In genomic region chr2:24974452-24974851, GRCm38 (mm10) we compare ENCODE assay signal across 8 mouse cellular contexts. TPM values are rescaled to one million over a fixed set of nuclear protein-coding genes. Genes with fewer than 3 reads are reported as not detected.
A peak's percentile ranks its signal among the peaks of the same experiment; 100 is the strongest.
DNase-seq lines count a peak whose midpoint lies in the region; ATAC-seq and TF ChIP-seq lines count a peak whose summit lies in the region.
"Not testable (repeated sequence)": the region's sequence is repeated elsewhere in the genome, so short reads cannot be mapped to it uniquely, and the experiment has no call there.

No protein-coding gene starts in this region.

- ATAC-seq in forebrain, embryonic 15.5 days (replicated peaks): 0 out of 2 replicates have a peak, but pooled peaks have one; percentile 0
- not testable (repeated sequence) for ATAC-seq in hindbrain, embryonic 12.5 days (ENCODE audit: low FRiP score); kidney, postnatal 0 days (replicated peaks; ENCODE audit: low FRiP score, low read depth); midbrain, embryonic 11.5 days (ENCODE audit: low FRiP score)
- peak; percentile 14 for ATAC-seq in liver, embryonic 14.5 days (ENCODE audit: insufficient read depth)

- peaks cover 2 to 28% of the 10 kb centered on the region in 2 experiments; a peak in 3 of 4 replicates for H3K4me1 ChIP-seq in MEL (ENCODE audit: control insufficient read depth in 1 of 2, insufficient read depth in 2 of 2, low read length in 2 of 2)
- peaks cover 23% of the 10 kb centered on the region for H3K4me1 ChIP-seq in embryonic facial prominence, embryonic 10.5 days
- peaks cover 24% of the 10 kb centered on the region for H3K4me1 ChIP-seq in forebrain, embryonic 15.5 days
- H3K4me1 ChIP-seq in hindbrain, embryonic 12.5 days: peaks cover 20% of the 10 kb centered on the region
- not testable (repeated sequence) for H3K4me1 ChIP-seq in kidney, postnatal 0 days (replicated peaks; ENCODE audit: insufficient read depth, low read length); small intestine, adult 2 months (ENCODE audit: control insufficient read depth, insufficient read depth, insufficient read length, low read length)
- peaks cover 19 to 28% of the 10 kb centered on the region in 2 experiments for H3K4me1 ChIP-seq in liver, embryonic 14.5 days (replicated peaks; ENCODE audit: control insufficient read depth in 2 of 2, insufficient read depth in 2 of 2, low read length in 1 of 2)
- H3K4me1 ChIP-seq in midbrain, embryonic 11.5 days (ENCODE audit: control insufficient read depth, insufficient read depth, low read length): peaks cover 12% of the 10 kb centered on the region

- DNase-seq in MEL (ENCODE audit: low read depth, low spot score); embryonic facial prominence, embryonic 10.5 days (ENCODE audit: low spot score); kidney, postnatal 0 days (ENCODE audit: low spot score); liver, embryonic 14.5 days (ENCODE audit: low read depth in 3 of 3, low spot score in 3 of 3); midbrain, embryonic 11.5 days (ENCODE audit: low spot score, missing footprints): not testable (repeated sequence)

- peak overlapping the region; percentile 66 to 93 for H3K4me3 ChIP-seq in MEL (ENCODE audit: control insufficient read depth in 1 of 2, insufficient read depth in 1 of 2, low read depth in 2 of 2, low read length in 2 of 2)
- H3K4me3 ChIP-seq in embryonic facial prominence, embryonic 10.5 days: peak overlapping the region; percentile 85
- peak overlapping the region; percentile 81 for H3K4me3 ChIP-seq in forebrain, embryonic 15.5 days
- peak overlapping the region; percentile 71 for H3K4me3 ChIP-seq in hindbrain, embryonic 12.5 days
- H3K4me3 ChIP-seq in kidney, postnatal 0 days (replicated peaks; ENCODE audit: low read depth, low read length): peak overlapping the region; percentile 82
- H3K4me3 ChIP-seq in liver, embryonic 14.5 days (ENCODE audit: insufficient read depth in 1 of 2, low read depth in 2 of 2, low read length in 2 of 2): peak overlapping the region; percentile 75 to 88
- peak overlapping the region; percentile 78 for H3K4me3 ChIP-seq in midbrain, embryonic 11.5 days (ENCODE audit: low read depth, low read length)
- H3K4me3 ChIP-seq in small intestine, adult 2 months (ENCODE audit: low read depth, low read length): peak overlapping the region; percentile 82

- TF ChIP-seq EP300 in MEL (IDR thresholded peaks at IDR 0.05; ENCODE audit: low read depth in 1 of 2, low read length in 2 of 2); liver, embryonic 14.5 days (IDR thresholded peaks at IDR 0.05; ENCODE audit: low read depth): not testable (repeated sequence)

- not testable (repeated sequence) for TF ChIP-seq CTCF in MEL (IDR thresholded peaks at IDR 0.05 in 2 of 3, conservative IDR thresholded peaks at IDR 0.05 in 1 of 3; ENCODE audit: control insufficient read depth in 1 of 3, insufficient read depth in 1 of 3, low read depth in 2 of 3, low read length in 3 of 3, poor library complexity in 1 of 3, severe bottlenecking in 1 of 3); kidney, postnatal 0 days (IDR thresholded peaks at IDR 0.05; ENCODE audit: low read depth); liver, embryonic 14.5 days (IDR thresholded peaks at IDR 0.05; ENCODE audit: low read depth); small intestine, adult 2 months (IDR thresholded peaks at IDR 0.05; ENCODE audit: extremely low read depth, insufficient read length, insufficient replicate concordance, low read depth, low read length)

- H3K79me2 ChIP-seq in MEL (ENCODE audit: control insufficient read depth, insufficient read depth, low read length, poor library complexity): peaks cover 16% of the 10 kb centered on the region

- not testable (repeated sequence) for H3K27me3 ChIP-seq in MEL (ENCODE audit: control insufficient read depth in 1 of 2, insufficient read depth in 2 of 2, low read length in 2 of 2); embryonic facial prominence, embryonic 10.5 days (replicated peaks; ENCODE audit: low read depth, poor library complexity, severe bottlenecking); forebrain, embryonic 15.5 days; hindbrain, embryonic 12.5 days; kidney, postnatal 0 days (ENCODE audit: insufficient read depth, low read length); liver, embryonic 14.5 days (ENCODE audit: control insufficient read depth, insufficient read depth, low read length); midbrain, embryonic 11.5 days (ENCODE audit: control insufficient read depth, insufficient read depth, low read length); small intestine, adult 2 months (ENCODE audit: control insufficient read depth, insufficient read depth, low read length)

- under 1% methylated on average over 17 of the region's 17 CpGs for whole genome bisulfite sequencing in embryonic facial prominence, embryonic 10.5 days
- under 1% methylated on average over 17 of the region's 17 CpGs for WGBS in forebrain, embryonic 15.5 days
- WGBS in hindbrain, embryonic 12.5 days: 2% methylated on average over 17 of the region's 17 CpGs
- under 1% methylated on average over 17 of the region's 17 CpGs for WGBS in kidney, postnatal 0 days
- whole genome bisulfite sequencing in liver, embryonic 14.5 days (ENCODE audit: insufficient replicate concordance): under 1% methylated on average over 17 of the region's 17 CpGs
- WGBS in midbrain, embryonic 11.5 days: under 1% methylated on average over 17 of the region's 17 CpGs
- WGBS in small intestine, adult 2 months: under 1% methylated on average over 17 of the region's 17 CpGs

- H3K9me3 ChIP-seq in MEL (replicated peaks; ENCODE audit: insufficient read depth, low read length); embryonic facial prominence, embryonic 10.5 days; forebrain, embryonic 15.5 days; hindbrain, embryonic 12.5 days (replicated peaks); kidney, postnatal 0 days (replicated peaks; ENCODE audit: low read length); liver, embryonic 14.5 days (ENCODE audit: control insufficient read depth, low read length); midbrain, embryonic 11.5 days (ENCODE audit: control insufficient read depth, low read length): not testable (repeated sequence)

- not testable (repeated sequence) for TF ChIP-seq POLR2A in MEL (IDR thresholded peaks at IDR 0.05; ENCODE audit: control insufficient read depth in 1 of 2, insufficient read depth in 1 of 2, low read depth in 1 of 2, low read length in 2 of 2, poor library complexity in 1 of 2); small intestine, adult 2 months (IDR thresholded peaks at IDR 0.05; ENCODE audit: low read depth, low read length)

- not testable (repeated sequence) for TF ChIP-seq RAD21 in MEL (IDR thresholded peaks at IDR 0.05; ENCODE audit: low read depth, low read length)

- peak overlapping the region; percentile 70 for H3K9ac ChIP-seq in MEL (ENCODE audit: control insufficient read depth, low read depth, low read length, poor library complexity, severe bottlenecking)
- H3K9ac ChIP-seq in forebrain, embryonic 15.5 days (replicated peaks): peak overlapping the region; percentile 77
- peak overlapping the region; percentile 69 for H3K9ac ChIP-seq in hindbrain, embryonic 12.5 days
- H3K9ac ChIP-seq in kidney, postnatal 0 days (ENCODE audit: low read depth, low read length): peak overlapping the region; percentile 76
- H3K9ac ChIP-seq in liver, embryonic 14.5 days (replicated peaks): peak overlapping the region; percentile 82
- H3K9ac ChIP-seq in midbrain, embryonic 11.5 days (ENCODE audit: low read length): peak overlapping the region; percentile 83

- peak overlapping the region; percentile 99 for H3K4me2 ChIP-seq in forebrain, embryonic 15.5 days (replicated peaks)
- H3K4me2 ChIP-seq in hindbrain, embryonic 12.5 days (replicated peaks): peak overlapping the region; percentile 93
- peak overlapping the region; percentile 94 for H3K4me2 ChIP-seq in kidney, postnatal 0 days (ENCODE audit: low read length)
- peak overlapping the region; percentile 100 for H3K4me2 ChIP-seq in liver, embryonic 14.5 days (ENCODE audit: low read depth)
- peak overlapping the region; percentile 81 for H3K4me2 ChIP-seq in midbrain, embryonic 11.5 days

- H3K36me3 ChIP-seq in MEL (ENCODE audit: control insufficient read depth in 1 of 2, insufficient read depth in 2 of 2, low read length in 2 of 2): peaks cover 4 to 30% of the 10 kb centered on the region in 2 experiments
- H3K36me3 ChIP-seq in embryonic facial prominence, embryonic 10.5 days (replicated peaks): peaks cover 41% of the 10 kb centered on the region
- H3K36me3 ChIP-seq in forebrain, embryonic 15.5 days: peaks cover 36% of the 10 kb centered on the region
- H3K36me3 ChIP-seq in hindbrain, embryonic 12.5 days: peaks cover 32% of the 10 kb centered on the region
- H3K36me3 ChIP-seq in kidney, postnatal 0 days (ENCODE audit: insufficient read depth, low read length): peaks cover 21% of the 10 kb centered on the region; the same call in 1 of the 2 replicates
- not testable (repeated sequence) for H3K36me3 ChIP-seq in liver, embryonic 14.5 days (replicated peaks; ENCODE audit: control insufficient read depth, insufficient read depth, low read depth); midbrain, embryonic 11.5 days (ENCODE audit: control insufficient read depth, insufficient read depth, low read length); small intestine, adult 2 months (ENCODE audit: control insufficient read depth, insufficient read depth, low read length)

- H3K27ac ChIP-seq in MEL (ENCODE audit: control insufficient read depth, low read depth, low read length): peak overlapping the region; percentile 51
- peak overlapping the region; percentile 87 for H3K27ac ChIP-seq in embryonic facial prominence, embryonic 10.5 days (replicated peaks)
- peak overlapping the region; percentile 95 for H3K27ac ChIP-seq in forebrain, embryonic 15.5 days (replicated peaks)
- H3K27ac ChIP-seq in hindbrain, embryonic 12.5 days: peak overlapping the region; percentile 91
- peak overlapping the region; percentile 95 for H3K27ac ChIP-seq in kidney, postnatal 0 days
- peak overlapping the region; percentile 51 for H3K27ac ChIP-seq in liver, embryonic 14.5 days
- H3K27ac ChIP-seq in midbrain, embryonic 11.5 days (ENCODE audit: low read depth, low read length): peak overlapping the region; percentile 73
- H3K27ac ChIP-seq in small intestine, adult 2 months (ENCODE audit: insufficient read depth, low read depth, low read length): peak overlapping the region; percentile 81

RNA-seq across cellular contexts. Expression of gene Mrpl41, which starts 0.4 kb away (rescaled TPM):
- total RNA-seq in MEL (2012; rRNA removed): 84.8 and 102 TPM in 2 replicates
- polyA plus RNA-seq in MEL (2012; ENCODE audit: insufficient read depth in 1 of 2, insufficient read length in 2 of 2, low read depth in 1 of 2, low replicate concordance in 2 of 2, missing spikeins in 1 of 2): 100 to 1,000 TPM in 1 of 2 experiments, not detected in 1; 103 TPM
- polyA plus RNA-seq in embryonic facial prominence, embryonic 10.5 days (2016; fragmentation: Nextera tagmentation; extraction: Ambion mirVana): 124 and 127 TPM in 2 replicates
- polyA plus RNA-seq in forebrain, embryonic 15.5 days (2015; fragmentation: Nextera tagmentation; extraction: Ambion mirVana): 149 and 159 TPM in 2 replicates
- 141 and 148 TPM in 2 replicates for polyA plus RNA-seq in hindbrain, embryonic 12.5 days (2016; fragmentation: Nextera tagmentation; extraction: Ambion mirVana)
- polyA plus RNA-seq in kidney, postnatal 0 days (2015; fragmentation: Nextera tagmentation; extraction: Ambion mirVana): 153 and 157 TPM in 2 replicates
- 31.9 and 48.1 TPM in 2 replicates for polyA plus RNA-seq in liver, embryonic 14.5 days (2012; rRNA removed)
- polyA plus RNA-seq in liver, embryonic 14.5 days (2014; fragmentation: Nextera tagmentation; extraction: Ambion mirVana): 93.6 and 102 TPM in 2 replicates
- polyA plus RNA-seq in midbrain, embryonic 11.5 days (2014; fragmentation: Nextera tagmentation; extraction: Ambion mirVana): 154 and 163 TPM in 2 replicates
- 9.8 and 14.6 TPM in 2 replicates for polyA plus RNA-seq in small intestine, adult 2 months (2012; rRNA removed)

RNA-seq across cellular contexts. Expression of gene Pnpla7, which starts 1.4 kb away (rescaled TPM):
- 7.1 and 8.8 TPM in 2 replicates for total RNA-seq in MEL (2012; rRNA removed)
- polyA plus RNA-seq in MEL (2012; ENCODE audit: insufficient read depth in 1 of 2, insufficient read length in 2 of 2, low read depth in 1 of 2, low replicate concordance in 2 of 2, missing spikeins in 1 of 2): 10 to 100 TPM in 1 of 2 experiments, not detected in 1; 11.3 TPM
- 5.6 and 6.1 TPM in 2 replicates for polyA plus RNA-seq in embryonic facial prominence, embryonic 10.5 days (2016; fragmentation: Nextera tagmentation; extraction: Ambion mirVana)
- polyA plus RNA-seq in forebrain, embryonic 15.5 days (2015; fragmentation: Nextera tagmentation; extraction: Ambion mirVana): 3.8 and 4.0 TPM in 2 replicates
- 3.8 and 5.0 TPM in 2 replicates for polyA plus RNA-seq in hindbrain, embryonic 12.5 days (2016; fragmentation: Nextera tagmentation; extraction: Ambion mirVana)
- polyA plus RNA-seq in kidney, postnatal 0 days (2015; fragmentation: Nextera tagmentation; extraction: Ambion mirVana): 6.1 and 8.3 TPM in 2 replicates
- polyA plus RNA-seq in liver, embryonic 14.5 days (2012; rRNA removed): 9.4 and 9.6 TPM in 2 replicates
- 11.0 and 11.3 TPM in 2 replicates for polyA plus RNA-seq in liver, embryonic 14.5 days (2014; fragmentation: Nextera tagmentation; extraction: Ambion mirVana)
- 3.1 and 4.5 TPM in 2 replicates for polyA plus RNA-seq in midbrain, embryonic 11.5 days (2014; fragmentation: Nextera tagmentation; extraction: Ambion mirVana)
- polyA plus RNA-seq in small intestine, adult 2 months (2012; rRNA removed): 7.4 and 20.5 TPM in 2 replicates

RNA-seq across cellular contexts. Expression of gene Dph7, which starts 12.3 kb away (rescaled TPM):
- total RNA-seq in MEL (2012; rRNA removed): 16.6 and 17.6 TPM in 2 replicates
- 10 to 100 TPM in 1 of 2 experiments, not detected in 1; 19.7 TPM for polyA plus RNA-seq in MEL (2012; ENCODE audit: insufficient read depth in 1 of 2, insufficient read length in 2 of 2, low read depth in 1 of 2, low replicate concordance in 2 of 2, missing spikeins in 1 of 2)
- 34.9 and 35.0 TPM in 2 replicates for polyA plus RNA-seq in embryonic facial prominence, embryonic 10.5 days (2016; fragmentation: Nextera tagmentation; extraction: Ambion mirVana)
- polyA plus RNA-seq in forebrain, embryonic 15.5 days (2015; fragmentation: Nextera tagmentation; extraction: Ambion mirVana): 42.7 and 44.7 TPM in 2 replicates
- polyA plus RNA-seq in hindbrain, embryonic 12.5 days (2016; fragmentation: Nextera tagmentation; extraction: Ambion mirVana): 28.5 and 29.9 TPM in 2 replicates
- 21.6 and 23.8 TPM in 2 replicates for polyA plus RNA-seq in kidney, postnatal 0 days (2015; fragmentation: Nextera tagmentation; extraction: Ambion mirVana)
- 8.1 and 9.0 TPM in 2 replicates for polyA plus RNA-seq in liver, embryonic 14.5 days (2012; rRNA removed)
- polyA plus RNA-seq in liver, embryonic 14.5 days (2014; fragmentation: Nextera tagmentation; extraction: Ambion mirVana): 8.7 and 9.9 TPM in 2 replicates
- polyA plus RNA-seq in midbrain, embryonic 11.5 days (2014; fragmentation: Nextera tagmentation; extraction: Ambion mirVana): 32.6 and 33.0 TPM in 2 replicates
- 4.1 and 7.1 TPM in 2 replicates for polyA plus RNA-seq in small intestine, adult 2 months (2012; rRNA removed)

RNA-seq across cellular contexts. Expression of gene Zmynd19, which starts 24.9 kb away (rescaled TPM):
- 73.7 and 83.5 TPM in 2 replicates for total RNA-seq in MEL (2012; rRNA removed)
- 100 to 1,000 TPM in 1 of 2 experiments, not detected in 1; 114 TPM for polyA plus RNA-seq in MEL (2012; ENCODE audit: insufficient read depth in 1 of 2, insufficient read length in 2 of 2, low read depth in 1 of 2, low replicate concordance in 2 of 2, missing spikeins in 1 of 2)
- 25.3 and 25.6 TPM in 2 replicates for polyA plus RNA-seq in embryonic facial prominence, embryonic 10.5 days (2016; fragmentation: Nextera tagmentation; extraction: Ambion mirVana)
- polyA plus RNA-seq in forebrain, embryonic 15.5 days (2015; fragmentation: Nextera tagmentation; extraction: Ambion mirVana): 21.5 and 22.6 TPM in 2 replicates
- 19.7 and 20.7 TPM in 2 replicates for polyA plus RNA-seq in hindbrain, embryonic 12.5 days (2016; fragmentation: Nextera tagmentation; extraction: Ambion mirVana)
- 11.7 and 12.2 TPM in 2 replicates for polyA plus RNA-seq in kidney, postnatal 0 days (2015; fragmentation: Nextera tagmentation; extraction: Ambion mirVana)
- polyA plus RNA-seq in liver, embryonic 14.5 days (2012; rRNA removed): 10.0 and 16.4 TPM in 2 replicates
- 10.6 and 12.1 TPM in 2 replicates for polyA plus RNA-seq in liver, embryonic 14.5 days (2014; fragmentation: Nextera tagmentation; extraction: Ambion mirVana)
- polyA plus RNA-seq in midbrain, embryonic 11.5 days (2014; fragmentation: Nextera tagmentation; extraction: Ambion mirVana): 32.9 and 33.7 TPM in 2 replicates
- polyA plus RNA-seq in small intestine, adult 2 months (2012; rRNA removed): 1.7 and 3.2 TPM in 2 replicates

RNA-seq across cellular contexts. Expression of gene Arrdc1, which starts 39.4 kb away (rescaled TPM):
- 19.0 and 20.2 TPM in 2 replicates for total RNA-seq in MEL (2012; rRNA removed)
- polyA plus RNA-seq in MEL (2012; ENCODE audit: insufficient read depth in 1 of 2, insufficient read length in 2 of 2, low read depth in 1 of 2, low replicate concordance in 2 of 2, missing spikeins in 1 of 2): 10 to 100 TPM in 1 of 2 experiments, not detected in 1; 49.0 TPM
- 18.7 and 21.9 TPM in 2 replicates for polyA plus RNA-seq in embryonic facial prominence, embryonic 10.5 days (2016; fragmentation: Nextera tagmentation; extraction: Ambion mirVana)
- polyA plus RNA-seq in forebrain, embryonic 15.5 days (2015; fragmentation: Nextera tagmentation; extraction: Ambion mirVana): 30.4 and 30.5 TPM in 2 replicates
- polyA plus RNA-seq in hindbrain, embryonic 12.5 days (2016; fragmentation: Nextera tagmentation; extraction: Ambion mirVana): 20.0 and 21.9 TPM in 2 replicates
- polyA plus RNA-seq in kidney, postnatal 0 days (2015; fragmentation: Nextera tagmentation; extraction: Ambion mirVana): 66.3 and 72.3 TPM in 2 replicates
- 20.8 and 29.1 TPM in 2 replicates for polyA plus RNA-seq in liver, embryonic 14.5 days (2012; rRNA removed)
- 10.9 and 14.7 TPM in 2 replicates for polyA plus RNA-seq in liver, embryonic 14.5 days (2014; fragmentation: Nextera tagmentation; extraction: Ambion mirVana)
- 11.3 and 11.6 TPM in 2 replicates for polyA plus RNA-seq in midbrain, embryonic 11.5 days (2014; fragmentation: Nextera tagmentation; extraction: Ambion mirVana)
- polyA plus RNA-seq in small intestine, adult 2 months (2012; rRNA removed): 105 and 166 TPM in 2 replicates
